In the genomic region with DNA sequence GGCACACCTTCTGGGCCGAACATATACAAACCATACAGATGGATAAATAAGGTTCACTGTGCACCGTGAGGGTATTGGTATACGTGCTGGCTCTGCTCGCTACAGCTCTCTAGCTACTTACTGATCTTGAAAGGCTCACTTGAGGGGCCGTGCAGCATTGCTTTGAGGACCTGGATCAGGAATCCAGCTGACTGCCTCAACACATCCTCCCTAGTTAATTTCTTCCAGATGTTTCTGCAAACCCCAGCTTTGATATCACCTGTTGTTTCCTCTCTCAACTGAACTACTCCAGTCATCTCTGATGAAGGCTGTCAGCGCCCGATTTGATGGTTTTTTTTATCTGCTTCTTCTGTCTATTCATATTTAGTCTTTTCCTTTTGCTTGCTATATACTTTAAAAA, we compare ENCODE assay signal across 22 mouse cellular contexts.
"Had no signal": no experiment of that assay in that cellular context is flagged by ENCODE, and none has a peak within 500 bp of the region (broad histone marks: within the 10 kb centered on the region; RNA-seq: fewer than 3 reads in every experiment).

No protein-coding gene starts in this region.

- H3K4me3 ChIP-seq: kidney, embryonic 15.5 days; left cerebral cortex, adult 2 months; limb, embryonic 13.5 days; liver, embryonic 12.5 days; liver, embryonic 15.5 days; lung, embryonic 15.5 days; megakaryocyte, embryonic 14.5 days; stomach, embryonic 15.5 days had no signal

- ATAC-seq: liver, embryonic 12.5 days had no signal

- H3K9ac ChIP-seq: kidney, embryonic 15.5 days; limb, embryonic 13.5 days; liver, embryonic 12.5 days; liver, embryonic 15.5 days; lung, embryonic 15.5 days; stomach, embryonic 15.5 days had no signal

- DNase-seq: kidney, adult 8-10 months; kidney, postnatal 10 days; kidney, postnatal 36 days; layer of hippocampus, postnatal 36 days; liver; lung, adult 18-20 months; lung, postnatal 10 days; lung, postnatal 36 days; midbrain, embryonic 14.5 days; right cerebral cortex, adult 18-20 months; right cerebral cortex, postnatal 14 days; right cerebral cortex, postnatal 4 days; thymus, postnatal 25 days had no signal

- H3K27ac ChIP-seq: kidney, embryonic 15.5 days; left cerebral cortex, adult 2 months; limb, embryonic 13.5 days; liver, embryonic 12.5 days; liver, embryonic 15.5 days; lung, embryonic 15.5 days; stomach, embryonic 15.5 days had no signal

- H3K9me3 ChIP-seq: kidney, embryonic 15.5 days; liver, embryonic 12.5 days; liver, embryonic 15.5 days; lung, embryonic 15.5 days; stomach, embryonic 15.5 days had no signal

- H3K36me3 ChIP-seq: liver, embryonic 12.5 days; liver, embryonic 15.5 days had no signal

- H3K27me3 ChIP-seq: liver, embryonic 12.5 days; liver, embryonic 15.5 days; lung, embryonic 15.5 days; megakaryocyte, embryonic 14.5 days; stomach, embryonic 15.5 days had no signal

- H3K4me2 ChIP-seq: kidney, embryonic 15.5 days; limb, embryonic 13.5 days; liver, embryonic 12.5 days; liver, embryonic 15.5 days; lung, embryonic 15.5 days; midbrain, embryonic 11.5 days; stomach, embryonic 15.5 days had no signal

- H3K4me1 ChIP-seq: liver, embryonic 12.5 days; liver, embryonic 15.5 days; lung, embryonic 15.5 days; megakaryocyte, embryonic 14.5 days; stomach, embryonic 15.5 days had no signal
